Mouse (Mus musculus): ENCODE results near the gene Crtc2. TPM values are rescaled to one million over a fixed set of nuclear protein-coding genes. Genes with fewer than 3 reads are reported as not detected.
A peak's percentile ranks its signal among the peaks of the same experiment; 100 is the strongest.

Crtc2 gene
- polyA plus RNA-seq, 2 experiments = 17.5 to 71.8 TPM

- peak overlapping the region; percentile 95 for H3K4me3 ChIP-seq (replicated peaks; ENCODE audit: low read length)
- WGBS = under 1% methylated on average over 19 of the region's 68 CpGs
- no peaks in the 10 kb centered on the region for H3K27me3 ChIP-seq (ENCODE audit: control insufficient read depth, insufficient read depth, low read length)
- 0 out of 2 replicates have a peak, but pooled peaks cover 4% of the 10 kb centered on the region for H3K36me3 ChIP-seq (ENCODE audit: control insufficient read depth, insufficient read depth, low read length)
- peak overlapping the region; percentile 92 for H3K9ac ChIP-seq (ENCODE audit: low read depth, low read length, severe bottlenecking)
- peak overlapping the region; percentile 80 for H3K4me2 ChIP-seq (replicated peaks; ENCODE audit: low read depth, low read length, severe bottlenecking)
- no peak for TF ChIP-seq POLR2A (IDR thresholded peaks at IDR 0.05; ENCODE audit: borderline replicate concordance, extremely low read depth, insufficient read depth, insufficient read length)
- DNase-seq (ENCODE audit: low spot score) (peak; percentile 55), ATAC-seq (ENCODE audit: low FRiP score, low read depth) (peak; percentile 42)
- no peaks in the 10 kb centered on the region for H3K9me3 ChIP-seq (ENCODE audit: control insufficient read depth, low read length)
- H3K27ac ChIP-seq (replicated peaks; ENCODE audit: low read depth, low read length) = peak overlapping the region; percentile 97
- H3K4me1 ChIP-seq (ENCODE audit: control insufficient read depth, insufficient read depth, low read length) = peaks cover 13% of the 10 kb centered on the region
These were observed 39.5 kb downstream of the Crtc2 start for GRCm38 (mm10) chr3:90293352-90294063.

DNA sequence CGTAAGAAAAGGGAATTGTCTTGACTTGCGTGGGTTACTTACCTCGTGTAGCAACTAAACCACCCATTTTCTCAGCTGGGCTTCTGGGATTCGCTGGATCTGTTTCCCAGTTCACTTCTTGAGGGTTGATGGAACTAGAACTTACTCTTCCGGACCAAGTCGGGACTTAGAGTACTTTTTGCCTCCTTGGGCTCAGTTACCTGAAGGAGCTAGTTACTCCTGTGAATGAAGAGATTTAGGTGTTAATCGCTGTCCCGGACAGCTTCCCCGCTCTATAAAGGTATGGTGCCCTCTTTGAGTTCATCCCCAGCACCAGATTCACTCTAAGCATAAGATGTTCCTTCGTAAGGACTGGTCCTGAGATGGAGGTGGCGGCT is 40.1 kb downstream of the Crtc2 start:
- H3K4me1 ChIP-seq (ENCODE audit: control insufficient read depth, insufficient read depth, low read length) = peaks cover 13% of the 10 kb centered on the region
- H3K27me3 ChIP-seq (ENCODE audit: control insufficient read depth, insufficient read depth, low read length) = no peaks in the 10 kb centered on the region
- DNase-seq (ENCODE audit: low spot score) = no peak
- WGBS = 2% methylated on average over 11 of the region's 11 CpGs
- no peaks in the 10 kb centered on the region for H3K9me3 ChIP-seq (ENCODE audit: control insufficient read depth, low read length)
- H3K9ac ChIP-seq (ENCODE audit: low read depth, low read length, severe bottlenecking) = peak overlapping the region; percentile 92
- peak overlapping the region; percentile 80 for H3K4me2 ChIP-seq (replicated peaks; ENCODE audit: low read depth, low read length, severe bottlenecking)
- H3K36me3 ChIP-seq (ENCODE audit: control insufficient read depth, insufficient read depth, low read length) = 0 out of 2 replicates have a peak, but pooled peaks cover 4% of the 10 kb centered on the region
- H3K4me3 ChIP-seq (replicated peaks; ENCODE audit: low read length) = peak overlapping the region; percentile 95
- peak overlapping the region; percentile 97 for H3K27ac ChIP-seq (replicated peaks; ENCODE audit: low read depth, low read length)
- ATAC-seq (ENCODE audit: low FRiP score, low read depth) = no peak
- no peak for TF ChIP-seq POLR2A (IDR thresholded peaks at IDR 0.05; ENCODE audit: borderline replicate concordance, extremely low read depth, insufficient read depth, insufficient read length)

GRCm38 (mm10) chr3:90294651-90295050 is 40.7 kb downstream of the Crtc2 start:
- TF ChIP-seq POLR2A (IDR thresholded peaks at IDR 0.05; ENCODE audit: borderline replicate concordance, extremely low read depth, insufficient read depth, insufficient read length) = no peak
- Histone ChIP-seq H3K9ac (ENCODE audit: low read depth, low read length, severe bottlenecking) (peak overlapping the region; percentile 92), H3K27me3 (ENCODE audit: control insufficient read depth, insufficient read depth, low read length) (no peaks in the 10 kb centered on the region), H3K4me1 (ENCODE audit: control insufficient read depth, insufficient read depth, low read length) (peaks cover 13% of the 10 kb centered on the region), H3K36me3 (ENCODE audit: control insufficient read depth, insufficient read depth, low read length) (0 out of 2 replicates have a peak, but pooled peaks cover 4% of the 10 kb centered on the region), H3K4me2 (replicated peaks; ENCODE audit: low read depth, low read length, severe bottlenecking) (peak overlapping the region; percentile 80), H3K9me3 (ENCODE audit: control insufficient read depth, low read length) (no peaks in the 10 kb centered on the region), H3K4me3 (replicated peaks; ENCODE audit: low read length) (peak overlapping the region; percentile 95), H3K27ac (replicated peaks; ENCODE audit: low read depth, low read length) (no peak overlapping the region)
- DNase-seq (ENCODE audit: low spot score) = no peak
- ATAC-seq (ENCODE audit: low FRiP score, low read depth) = no peak
- WGBS = 71% methylated on average over 2 of the region's 2 CpGs

- H3K27ac ChIP-seq (replicated peaks; ENCODE audit: low read depth, low read length) = no peak overlapping the region
- ATAC-seq (ENCODE audit: low FRiP score, low read depth) = no peak; the same call in 1 of the 2 replicates
- no peaks in the 10 kb centered on the region for H3K9me3 ChIP-seq (ENCODE audit: control insufficient read depth, low read length)
- no peak overlapping the region for H3K4me3 ChIP-seq (replicated peaks; ENCODE audit: low read length)
- H3K4me2 ChIP-seq (replicated peaks; ENCODE audit: low read depth, low read length, severe bottlenecking) = no peak overlapping the region
- WGBS = 70% methylated on average over 3 of the region's 3 CpGs
- TF ChIP-seq POLR2A (IDR thresholded peaks at IDR 0.05; ENCODE audit: borderline replicate concordance, extremely low read depth, insufficient read depth, insufficient read length) = no peak
- H3K9ac ChIP-seq (ENCODE audit: low read depth, low read length, severe bottlenecking) = no peak overlapping the region
- H3K36me3 ChIP-seq (ENCODE audit: control insufficient read depth, insufficient read depth, low read length) = no peaks in the 10 kb centered on the region
- no peak for DNase-seq (ENCODE audit: low spot score)
- H3K4me1 ChIP-seq (ENCODE audit: control insufficient read depth, insufficient read depth, low read length) = no peaks in the 10 kb centered on the region
- no peaks in the 10 kb centered on the region for H3K27me3 ChIP-seq (ENCODE audit: control insufficient read depth, insufficient read depth, low read length)
These were observed 51.8 kb downstream of the Crtc2 start for GRCm38 (mm10) chr3:90305801-90306200.

DNA sequence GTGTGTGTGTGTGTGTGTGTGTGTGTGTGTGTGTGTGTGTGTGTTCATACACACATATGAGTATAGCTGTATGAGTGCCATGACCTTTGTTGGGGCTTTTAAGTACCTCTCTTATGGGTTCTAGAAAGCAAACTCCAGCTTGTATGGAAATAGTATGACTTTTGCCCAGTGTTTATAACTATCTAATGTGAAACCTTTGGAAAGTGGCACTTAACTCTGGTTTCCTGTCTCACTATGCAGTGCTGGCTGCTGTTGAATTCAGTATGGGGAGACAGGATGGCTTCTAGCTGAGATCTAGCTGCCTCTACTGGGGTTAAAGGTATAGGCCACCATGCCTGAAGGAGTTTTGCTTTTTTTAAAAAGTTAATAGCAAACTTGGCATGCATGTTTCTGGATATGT is 55.6 kb downstream of the Crtc2 start:
- H3K27me3 ChIP-seq (ENCODE audit: control insufficient read depth, insufficient read depth, low read length) = no peaks in the 10 kb centered on the region
- no peak for ATAC-seq (ENCODE audit: low FRiP score, low read depth)

More for the DNA sequence above, 55.6 kb downstream of the Crtc2 start:
- no peaks in the 10 kb centered on the region for H3K4me1 ChIP-seq (ENCODE audit: control insufficient read depth, insufficient read depth, low read length)
- H3K9me3 ChIP-seq (ENCODE audit: control insufficient read depth, low read length) = no peaks in the 10 kb centered on the region
- H3K9ac ChIP-seq (ENCODE audit: low read depth, low read length, severe bottlenecking) = no peak overlapping the region
- H3K27ac ChIP-seq (replicated peaks; ENCODE audit: low read depth, low read length) = no peak overlapping the region
- no peak overlapping the region for H3K4me2 ChIP-seq (replicated peaks; ENCODE audit: low read depth, low read length, severe bottlenecking)
- no peak for TF ChIP-seq POLR2A (IDR thresholded peaks at IDR 0.05; ENCODE audit: borderline replicate concordance, extremely low read depth, insufficient read depth, insufficient read length)
- no peak overlapping the region for H3K4me3 ChIP-seq (replicated peaks; ENCODE audit: low read length)
- DNase-seq (ENCODE audit: low spot score) = no peak
- no peaks in the 10 kb centered on the region for H3K36me3 ChIP-seq (ENCODE audit: control insufficient read depth, insufficient read depth, low read length)

Measured in limb, embryonic 14.5 days (tissue).